In the genomic region with DNA sequence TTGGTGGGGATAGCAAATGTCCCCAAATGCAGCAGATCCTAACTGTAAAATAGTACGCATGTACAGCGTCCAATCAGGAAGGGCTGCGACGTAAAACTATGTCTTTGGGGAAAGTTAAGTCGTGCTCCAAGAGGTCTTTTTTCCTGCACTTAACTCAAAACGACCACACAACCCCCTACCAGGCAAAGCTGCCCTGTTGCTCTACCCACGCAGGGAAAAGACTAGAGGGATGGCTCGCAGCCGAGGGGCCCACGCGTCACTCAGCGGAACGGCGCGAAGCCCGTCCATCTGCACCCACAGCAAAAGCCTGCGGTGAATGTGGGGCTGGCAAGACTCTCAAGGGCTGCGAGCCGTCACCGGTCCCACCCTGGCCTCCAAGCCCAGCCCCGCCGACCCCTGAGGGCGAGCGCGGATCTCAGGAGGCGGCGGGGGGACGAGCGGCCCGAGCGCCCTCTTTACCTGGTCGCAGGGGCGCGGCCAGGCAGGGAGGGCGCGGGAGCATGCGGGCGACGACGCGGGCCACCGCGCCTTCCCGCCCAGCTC, we compare ENCODE assay signal across 8 mouse cellular contexts. TPM values are rescaled to one million over a fixed set of nuclear protein-coding genes. Genes with fewer than 3 reads are reported as not detected.
A peak's percentile ranks its signal among the peaks of the same experiment; 100 is the strongest.
DNase-seq lines count a peak whose midpoint lies in the region; ATAC-seq and TF ChIP-seq lines count a peak whose summit lies in the region.

No protein-coding gene starts in this region.

- H3K36me3 ChIP-seq in heart, embryonic 14.5 days (ENCODE audit: control insufficient read depth, insufficient read depth, low read length) = no peaks in the 10 kb centered on the region
- no peaks in the 10 kb centered on the region; the same call in 1 of the 2 replicates for H3K36me3 ChIP-seq in ES-E14 (ENCODE audit: control insufficient read depth, insufficient read depth, low read length, poor library complexity, severe bottlenecking)
- H3K36me3 ChIP-seq in embryonic facial prominence, embryonic 11.5 days (replicated peaks; ENCODE audit: control insufficient read depth, insufficient read depth, low read depth, low read length) = no peaks in the 10 kb centered on the region
- H3K36me3 ChIP-seq in hindbrain, embryonic 12.5 days = no peaks in the 10 kb centered on the region
- no peaks in the 10 kb centered on the region for H3K36me3 ChIP-seq in limb, embryonic 13.5 days
- H3K36me3 ChIP-seq in neural tube, embryonic 14.5 days (ENCODE audit: control insufficient read depth, insufficient read depth, low read length) = no peaks in the 10 kb centered on the region

- no peaks in the 10 kb centered on the region for H3K9me3 ChIP-seq in heart, embryonic 14.5 days (ENCODE audit: control insufficient read depth, low read length)
- no peaks in the 10 kb centered on the region for H3K9me3 ChIP-seq in ES-E14 (ENCODE audit: control insufficient read depth, insufficient read depth, low read depth, low read length)
- no peaks in the 10 kb centered on the region for H3K9me3 ChIP-seq in embryonic facial prominence, embryonic 11.5 days (replicated peaks; ENCODE audit: control insufficient read depth, low read length)
- no peaks in the 10 kb centered on the region for H3K9me3 ChIP-seq in hindbrain, embryonic 12.5 days (replicated peaks)
- no peaks in the 10 kb centered on the region for H3K9me3 ChIP-seq in limb, embryonic 13.5 days
- no peaks in the 10 kb centered on the region for H3K9me3 ChIP-seq in neural tube, embryonic 14.5 days (ENCODE audit: control insufficient read depth, low read length)

- peak overlapping the region; percentile 90 to 99 for H3K4me3 ChIP-seq in heart, embryonic 14.5 days (ENCODE audit: control insufficient read depth in 1 of 2, insufficient read depth in 1 of 2, low read depth in 1 of 2, low read length in 2 of 2)
- peak overlapping the region; percentile 97 to 99 for H3K4me3 ChIP-seq in ES-E14 (ENCODE audit: insufficient read depth in 1 of 2, low read depth in 1 of 2, low read length in 2 of 2, poor library complexity in 1 of 2, severe bottlenecking in 1 of 2)
- H3K4me3 ChIP-seq in embryonic facial prominence, embryonic 11.5 days (ENCODE audit: low read depth, low read length) = peak overlapping the region; percentile 89
- H3K4me3 ChIP-seq in hindbrain, embryonic 12.5 days = peak overlapping the region; percentile 92
- H3K4me3 ChIP-seq in limb, embryonic 13.5 days = peak overlapping the region; percentile 70
- H3K4me3 ChIP-seq in neural tube, embryonic 14.5 days (ENCODE audit: low read depth, low read length) = peak overlapping the region; percentile 63

- no peak for DNase-seq in heart, postnatal 25 days (ENCODE audit: low spot score)
- peak; percentile 13 for DNase-seq in ES-E14 (ENCODE audit: low read depth, low spot score)
- peak; percentile 67 for DNase-seq in embryonic facial prominence, embryonic 11.5 days (ENCODE audit: low spot score)
- no peak for DNase-seq in thymus, postnatal 25 days

- no peaks in the 10 kb centered on the region for H3K27me3 ChIP-seq in heart, embryonic 14.5 days (ENCODE audit: control insufficient read depth, insufficient read depth, low read length)
- H3K27me3 ChIP-seq in embryonic facial prominence, embryonic 11.5 days (ENCODE audit: control insufficient read depth, insufficient read depth, low read length) = no peaks in the 10 kb centered on the region
- no peaks in the 10 kb centered on the region for H3K27me3 ChIP-seq in hindbrain, embryonic 12.5 days
- H3K27me3 ChIP-seq in limb, embryonic 13.5 days = no peaks in the 10 kb centered on the region
- H3K27me3 ChIP-seq in neural tube, embryonic 14.5 days (ENCODE audit: control insufficient read depth, insufficient read depth, low read length) = no peaks in the 10 kb centered on the region

- H3K9ac ChIP-seq in heart, embryonic 14.5 days (ENCODE audit: low read length) = peak overlapping the region; percentile 96
- peak overlapping the region; percentile 99 for H3K9ac ChIP-seq in ES-E14 (ENCODE audit: insufficient read depth, low read depth, low read length, poor library complexity, severe bottlenecking)
- peak overlapping the region; percentile 99 for H3K9ac ChIP-seq in embryonic facial prominence, embryonic 11.5 days (replicated peaks; ENCODE audit: low read length)
- H3K9ac ChIP-seq in hindbrain, embryonic 12.5 days = peak overlapping the region; percentile 92
- H3K9ac ChIP-seq in limb, embryonic 13.5 days = peak overlapping the region; percentile 91
- peak overlapping the region; percentile 67 for H3K9ac ChIP-seq in neural tube, embryonic 14.5 days (replicated peaks; ENCODE audit: low read depth, low read length)

- in situ Hi-C loops in ES-E14 (cut with MboI; ENCODE audit: low sequenced_read_pairs in 2 of 2, unreplicated experiment in 2 of 2) = no loop called here

- H3K27ac ChIP-seq in heart, embryonic 14.5 days (replicated peaks in 1 of 2; ENCODE audit: control insufficient read depth in 1 of 2, insufficient read depth in 1 of 2, low read depth in 2 of 2, low read length in 2 of 2) = peak overlapping the region; percentile 90 to 97
- H3K27ac ChIP-seq in ES-E14 (ENCODE audit: insufficient read depth, low read depth, low read length, poor library complexity, severe bottlenecking) = peak overlapping the region; percentile 92
- H3K27ac ChIP-seq in embryonic facial prominence, embryonic 11.5 days (replicated peaks; ENCODE audit: low read depth, low read length) = peak overlapping the region; percentile 100
- H3K27ac ChIP-seq in hindbrain, embryonic 12.5 days = peak overlapping the region; percentile 97
- H3K27ac ChIP-seq in limb, embryonic 13.5 days = peak overlapping the region; percentile 99
- H3K27ac ChIP-seq in neural tube, embryonic 14.5 days (ENCODE audit: low read depth, low read length) = peak overlapping the region; percentile 91

- intact Hi-C loops in heart, postnatal 25 days (cut with DNase I) = loop anchor here (5.0 kb wide), 2 partner anchors 221 to 344 kb away; a partner anchor contains a TSS

- WGBS in heart, embryonic 14.5 days = under 1% methylated on average over 44 of the region's 44 CpGs
- WGBS in embryonic facial prominence, embryonic 11.5 days = 0% methylated on average over 44 of the region's 44 CpGs
- WGBS in hindbrain, embryonic 12.5 days = under 1% methylated on average over 44 of the region's 44 CpGs
- under 1% methylated on average over 44 of the region's 44 CpGs for WGBS in limb, embryonic 13.5 days
- under 1% methylated on average over 44 of the region's 44 CpGs for WGBS in neural tube, embryonic 14.5 days

- H3K4me1 ChIP-seq in heart, embryonic 14.5 days (ENCODE audit: control insufficient read depth in 2 of 2, insufficient read depth in 2 of 2, low read length in 2 of 2) = peaks cover 0 to 14% of the 10 kb centered on the region in 2 experiments; a peak in 2 of 4 replicates
- H3K4me1 ChIP-seq in ES-E14 (ENCODE audit: control insufficient read depth in 2 of 2, insufficient read depth in 2 of 2, low read length in 2 of 2, poor library complexity in 1 of 2) = no peaks in the 10 kb centered on the region
- H3K4me1 ChIP-seq in embryonic facial prominence, embryonic 11.5 days (ENCODE audit: control insufficient read depth, insufficient read depth, low read length) = no peaks in the 10 kb centered on the region
- peaks cover 23% of the 10 kb centered on the region for H3K4me1 ChIP-seq in hindbrain, embryonic 12.5 days
- H3K4me1 ChIP-seq in limb, embryonic 13.5 days = peaks cover 35% of the 10 kb centered on the region
- peaks cover 12% of the 10 kb centered on the region; the same call in 1 of the 2 replicates for H3K4me1 ChIP-seq in neural tube, embryonic 14.5 days (ENCODE audit: control insufficient read depth, insufficient read depth, low read length)

- ATAC-seq in heart, embryonic 14.5 days (ENCODE audit: insufficient number of reproducible peaks, insufficient read depth, low FRiP score, low read depth) = peak; percentile 75
- peak; percentile 14; the same call in 1 of the 2 replicates for ATAC-seq in embryonic facial prominence, embryonic 11.5 days (replicated peaks; ENCODE audit: insufficient number of reproducible peaks, low FRiP score, low TSS enrichment, low read depth)
- peak; percentile 18; the same call in 1 of the 2 replicates for ATAC-seq in hindbrain, embryonic 12.5 days (ENCODE audit: low FRiP score)
- ATAC-seq in limb, embryonic 13.5 days (ENCODE audit: low FRiP score, low read depth) = peak; percentile 80
- ATAC-seq in neural tube, embryonic 14.5 days (ENCODE audit: low read depth) = peak; percentile 85

- H3K4me2 ChIP-seq in heart, embryonic 14.5 days (ENCODE audit: low read length) = peak overlapping the region; percentile 68
- peak overlapping the region; percentile 68 for H3K4me2 ChIP-seq in embryonic facial prominence, embryonic 11.5 days (ENCODE audit: low read depth, low read length)
- H3K4me2 ChIP-seq in hindbrain, embryonic 12.5 days (replicated peaks) = peak overlapping the region; percentile 60
- H3K4me2 ChIP-seq in limb, embryonic 13.5 days (replicated peaks) = peak overlapping the region; percentile 73
- peak overlapping the region; percentile 60 for H3K4me2 ChIP-seq in neural tube, embryonic 14.5 days (ENCODE audit: low read depth, low read length)

TF ChIP-seq in ES-E14, 5 proteins besides CTCF, POLR2A, EP300 and RAD21:
- no peak for TF ChIP-seq MAFK (IDR thresholded peaks at IDR 0.05; ENCODE audit: insufficient read depth, low read depth, low read length)
TF ChIP-seq in ES-E14: peak in this region for 0.

RNA-seq across cellular contexts. Expression of a gene that starts 0.4 kb away (rescaled TPM):
- 10.6 and 11.9 TPM in 2 replicates for polyA plus RNA-seq in heart, embryonic 14.5 days (2014; fragmentation: Nextera tagmentation; extraction: Ambion mirVana)
- total RNA-seq in heart, postnatal 25 days (2021) = 1 to 10 TPM; 8.0 to 9.7 TPM
- 20.9 and 24.3 TPM in 2 replicates for total RNA-seq in ES-E14 (2012; rRNA removed)
- 30.8 and 33.6 TPM in 2 replicates for polyA plus RNA-seq in embryonic facial prominence, embryonic 11.5 days (2014; fragmentation: Nextera tagmentation; extraction: Ambion mirVana)
- polyA plus RNA-seq in hindbrain, embryonic 12.5 days (2016; fragmentation: Nextera tagmentation; extraction: Ambion mirVana) = 23.5 and 25.9 TPM in 2 replicates
- polyA plus RNA-seq in limb, embryonic 13.5 days (2015; fragmentation: Nextera tagmentation; extraction: Ambion mirVana) = 25.4 and 25.6 TPM in 2 replicates
- polyA plus RNA-seq in neural tube, embryonic 14.5 days (2014; fragmentation: Nextera tagmentation; extraction: Ambion mirVana) = 16.6 and 20.6 TPM in 2 replicates

RNA-seq across cellular contexts. Expression of a gene that starts 0.6 kb away (rescaled TPM):
- 4.1 and 4.9 TPM in 2 replicates for polyA plus RNA-seq in heart, embryonic 14.5 days (2014; fragmentation: Nextera tagmentation; extraction: Ambion mirVana)
- total RNA-seq in heart, postnatal 25 days (2021) = 1 to 10 TPM; 2.3 to 3.0 TPM
- total RNA-seq in ES-E14 (2012; rRNA removed) = 24.2 and 25.2 TPM in 2 replicates
- 9.3 and 10.5 TPM in 2 replicates for polyA plus RNA-seq in embryonic facial prominence, embryonic 11.5 days (2014; fragmentation: Nextera tagmentation; extraction: Ambion mirVana)
- polyA plus RNA-seq in hindbrain, embryonic 12.5 days (2016; fragmentation: Nextera tagmentation; extraction: Ambion mirVana) = 7.9 and 8.2 TPM in 2 replicates
- 7.4 and 7.9 TPM in 2 replicates for polyA plus RNA-seq in limb, embryonic 13.5 days (2015; fragmentation: Nextera tagmentation; extraction: Ambion mirVana)
- polyA plus RNA-seq in neural tube, embryonic 14.5 days (2014; fragmentation: Nextera tagmentation; extraction: Ambion mirVana) = 3.6 and 4.1 TPM in 2 replicates

Comparison
In these comparisons a context has a peak if more than half of its experiments do, and no peak if none do; other contexts are left out.
1. ATAC-seq: peak in every context shown above with its lines; median percentile 85 in neural tube, embryonic 14.5 days; 80 in limb, embryonic 13.5 days; 75 in heart, embryonic 14.5 days; 18 in hindbrain, embryonic 12.5 days; 14 in embryonic facial prominence, embryonic 11.5 days.
2. DNase-seq: peak in ES-E14 (single experiment) and embryonic facial prominence, embryonic 11.5 days (single experiment); none in heart, postnatal 25 days (single experiment) and thymus, postnatal 25 days (single experiment).
3. Peak in every context shown above with its lines, with median percentiles within 50 percentile points of each other: H3K27ac ChIP-seq, H3K4me2 ChIP-seq, H3K4me3 ChIP-seq and H3K9ac ChIP-seq.